Mouse (Mus musculus) brain, adult 2 months (tissue): Measurements from ENCODE around the gene Gm17387.

Experiments used
- DNase-seq: peaks from one replicate; pipeline ENCODE4 v3.0.0; 2011; ENCODE audit warnings: low read depth, low spot score

The Gm17387 gene

DNA sequence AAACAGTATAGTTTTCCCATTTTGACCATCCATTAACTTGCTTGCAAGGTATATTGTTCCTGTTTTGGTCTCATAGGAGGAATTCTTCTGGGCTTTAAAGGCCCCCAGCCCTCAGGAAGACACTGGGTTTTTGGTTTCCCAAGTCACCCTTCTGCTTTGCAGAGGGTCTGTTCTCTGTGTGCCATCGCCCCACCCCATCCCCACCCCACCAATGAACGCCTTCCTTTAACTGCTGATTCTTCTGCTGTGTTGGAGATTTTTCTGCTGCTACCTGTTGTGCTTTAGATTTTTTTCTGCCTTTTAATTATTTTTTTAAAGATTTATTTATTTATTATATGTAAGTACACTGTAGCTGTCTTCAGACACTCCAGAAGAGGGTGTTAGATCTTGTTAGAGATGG, at the start of gene Gm17387:
Gene Gm17387 (plus strand): TSS at position 301 of the 400 bp plus-strand sequence.
- no peak for DNase-seq

DNA sequence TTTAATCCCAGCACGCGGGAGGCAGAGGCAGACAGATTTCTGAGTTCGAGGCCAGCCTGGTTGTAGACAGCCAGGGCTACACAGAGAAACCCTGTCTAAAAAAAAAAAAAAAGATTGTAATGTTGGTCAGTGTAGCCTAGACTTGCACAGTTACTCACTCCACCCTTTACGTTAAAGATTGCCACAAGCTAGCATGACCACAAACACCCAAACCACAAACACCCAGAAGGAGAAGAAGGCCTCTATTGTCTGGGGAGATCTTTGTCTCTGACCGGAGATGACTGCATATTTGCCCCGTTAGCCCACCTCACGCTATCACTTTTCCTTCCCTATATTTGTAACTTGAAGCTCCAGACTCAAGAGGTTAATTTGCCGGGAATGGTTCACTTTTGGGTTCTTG, 47.2 kb upstream of the Gm17387 start:
- no peak for DNase-seq

DNA sequence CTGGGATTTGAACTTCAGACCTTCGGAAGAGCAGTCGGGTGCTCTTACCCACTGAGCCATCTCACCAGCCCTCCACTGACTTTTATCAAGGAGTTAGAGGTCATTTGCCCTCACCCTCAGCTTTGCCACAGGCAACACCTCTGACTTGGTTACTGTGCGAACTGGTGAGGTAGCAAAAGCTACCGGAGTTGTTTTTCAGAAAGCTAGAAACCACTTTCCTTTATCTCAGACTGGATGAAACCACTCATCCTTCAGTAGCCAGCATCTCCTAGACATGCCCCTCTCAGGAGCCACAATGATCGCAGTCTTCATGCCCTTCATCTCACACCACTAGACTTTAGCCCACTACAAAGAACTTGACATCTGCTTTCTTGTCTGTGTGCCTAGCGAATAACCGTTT, 46.0 kb upstream of the Gm17387 start:
- no peak for DNase-seq

DNA sequence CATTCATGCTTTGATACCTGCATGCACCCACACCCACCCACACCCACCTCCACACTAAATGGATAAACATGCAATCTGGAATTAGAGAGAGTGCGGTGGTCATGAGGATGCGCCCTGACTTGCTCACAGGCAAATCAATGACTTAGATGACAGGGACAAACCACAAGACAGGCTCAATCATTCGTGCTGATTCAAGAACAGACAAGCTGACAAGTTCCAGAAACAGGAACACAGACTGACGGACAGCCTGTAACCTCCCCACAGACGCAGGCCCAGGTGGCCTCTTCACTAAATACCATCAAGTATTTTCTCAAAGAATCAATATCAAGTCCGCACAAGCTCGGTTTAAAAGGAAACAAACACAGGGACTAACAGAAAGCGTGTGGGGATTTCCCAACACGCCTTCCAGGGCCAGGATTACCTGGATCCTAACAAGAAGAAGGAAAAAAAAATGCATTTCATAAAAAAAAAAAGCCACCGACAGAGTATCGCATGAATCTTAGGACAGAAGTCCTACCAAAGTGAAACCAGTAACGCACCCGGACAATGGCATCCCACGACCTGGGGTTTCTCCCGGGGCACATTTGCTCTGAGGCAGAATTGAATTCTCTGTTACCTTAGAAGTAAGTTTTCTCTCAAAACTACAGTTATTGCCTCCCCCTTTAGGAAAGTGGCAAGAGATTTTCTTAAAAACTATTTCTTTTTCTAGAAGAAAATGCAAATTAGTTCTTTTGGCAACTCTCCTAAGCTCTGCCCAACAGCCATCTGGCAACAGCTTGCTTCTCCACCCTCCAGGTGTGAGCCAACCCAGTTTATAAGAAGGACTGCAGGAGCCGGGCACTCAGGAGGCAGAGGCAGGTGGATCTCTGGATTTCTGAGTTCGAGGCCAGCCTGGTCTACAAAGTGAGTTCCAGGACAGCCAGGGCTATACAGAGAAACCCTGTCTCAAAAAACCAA, 41.5 kb upstream of the Gm17387 start:
- DNase-seq: peak; percentile 79

DNA sequence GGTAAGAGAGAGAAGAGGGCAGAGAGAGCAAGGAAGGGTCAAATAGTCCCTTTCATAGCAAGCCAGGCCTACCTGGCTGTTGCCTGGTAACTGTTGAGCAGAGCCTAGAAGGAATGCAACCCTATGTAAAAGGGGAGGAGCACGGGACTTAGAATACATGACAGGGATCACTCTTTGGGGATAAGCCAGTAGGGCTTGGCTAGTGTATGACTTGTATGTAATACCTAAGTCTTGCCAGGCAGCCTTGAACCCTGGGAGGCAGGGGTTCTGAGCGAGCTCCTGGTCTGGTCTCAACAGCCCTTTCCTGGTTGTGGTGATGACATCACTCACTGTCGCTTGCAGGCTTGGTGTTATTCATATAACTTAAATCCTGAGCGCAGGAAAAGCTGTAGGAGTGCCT, 39.9 kb upstream of the Gm17387 start:
- peak; percentile 18 for DNase-seq

DNA sequence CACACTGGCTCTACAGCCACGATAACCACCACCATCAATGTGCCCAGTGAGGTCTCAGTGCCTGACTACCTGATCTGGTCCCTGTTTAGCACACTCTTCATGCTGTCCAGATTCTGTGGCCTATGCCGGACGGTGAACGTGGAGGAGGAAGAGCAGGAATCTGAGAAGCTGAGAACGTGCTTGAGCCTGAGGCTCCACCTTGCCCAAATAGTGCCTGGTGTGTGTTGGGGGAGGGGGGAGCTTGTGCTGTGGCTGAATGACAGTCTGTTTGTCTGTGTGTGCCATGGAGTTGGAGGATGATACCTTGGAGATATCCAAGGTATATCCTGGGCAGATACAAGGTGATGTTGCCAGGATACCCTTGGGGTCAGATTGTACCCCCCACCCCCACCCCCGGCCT, 38.7 kb upstream of the Gm17387 start:
- DNase-seq: no peak

DNA sequence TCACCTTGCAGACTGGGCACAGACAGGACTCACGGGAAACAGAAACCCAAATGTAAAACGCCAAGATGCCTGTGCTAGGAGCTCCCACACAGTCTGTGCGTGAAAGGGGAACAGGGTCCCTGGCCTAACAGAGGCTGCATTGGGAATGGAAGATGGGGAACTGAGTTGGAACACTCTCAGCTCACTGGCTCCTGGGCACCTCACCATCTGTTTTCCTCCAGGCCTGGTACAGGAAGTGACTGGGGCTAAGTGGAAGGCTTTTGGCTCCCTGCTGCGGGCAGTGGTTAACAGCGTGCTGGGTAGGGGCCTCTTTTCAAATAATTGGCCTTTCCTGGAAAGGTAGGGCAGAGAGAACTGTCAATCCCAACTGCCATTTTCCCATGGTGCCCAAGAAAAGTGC, 38.3 kb upstream of the Gm17387 start:
- no peak for DNase-seq

DNA sequence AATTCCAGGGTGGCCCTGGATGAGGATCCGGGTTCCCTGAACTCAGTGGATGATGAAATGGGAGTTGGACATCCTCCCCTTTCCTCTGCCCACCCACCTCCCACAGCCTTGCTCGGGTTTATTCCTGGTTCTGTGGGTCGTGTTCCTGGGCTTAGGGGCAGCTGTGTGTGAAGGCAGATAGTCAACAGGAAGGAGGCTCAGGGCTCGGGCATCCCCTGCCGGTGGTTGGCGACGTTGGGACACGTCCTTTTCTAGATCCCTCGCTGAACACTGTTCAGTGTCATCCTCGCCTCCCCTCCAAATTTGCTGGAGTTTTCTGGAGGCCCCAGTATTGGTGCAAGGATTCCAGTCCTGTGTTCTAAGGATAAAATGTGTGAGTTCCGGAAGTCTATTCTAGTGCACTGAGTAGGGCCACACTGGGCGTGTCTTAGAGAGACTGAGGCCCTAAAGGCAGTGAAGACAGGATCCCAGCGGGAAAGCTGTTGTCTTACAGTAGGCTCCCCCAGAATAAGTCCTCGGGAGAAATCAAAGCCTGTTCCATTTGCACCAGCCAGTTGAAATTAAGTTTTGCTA, 37.7 kb upstream of the Gm17387 start:
- DNase-seq: no peak

DNA sequence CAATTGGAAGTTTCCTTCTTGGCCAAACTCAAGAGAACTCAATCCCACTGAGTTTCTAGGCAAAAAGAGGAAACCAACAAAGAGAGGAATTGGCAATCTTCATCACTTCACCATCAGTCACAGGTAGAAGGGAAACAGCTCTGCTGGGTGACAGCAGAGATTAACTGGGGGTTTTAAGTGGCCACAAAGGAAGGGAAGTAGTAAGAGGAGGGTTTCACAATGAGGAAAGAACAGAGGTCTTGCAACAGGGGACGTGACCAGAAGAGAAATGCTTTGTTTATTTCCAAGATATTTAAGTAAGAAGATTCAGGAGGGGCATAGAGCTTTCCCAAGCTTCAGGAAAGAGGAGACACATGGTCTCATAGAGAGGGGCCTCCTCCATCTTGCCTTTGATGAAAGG, 31.1 kb upstream of the Gm17387 start:
- DNase-seq: no peak

DNA sequence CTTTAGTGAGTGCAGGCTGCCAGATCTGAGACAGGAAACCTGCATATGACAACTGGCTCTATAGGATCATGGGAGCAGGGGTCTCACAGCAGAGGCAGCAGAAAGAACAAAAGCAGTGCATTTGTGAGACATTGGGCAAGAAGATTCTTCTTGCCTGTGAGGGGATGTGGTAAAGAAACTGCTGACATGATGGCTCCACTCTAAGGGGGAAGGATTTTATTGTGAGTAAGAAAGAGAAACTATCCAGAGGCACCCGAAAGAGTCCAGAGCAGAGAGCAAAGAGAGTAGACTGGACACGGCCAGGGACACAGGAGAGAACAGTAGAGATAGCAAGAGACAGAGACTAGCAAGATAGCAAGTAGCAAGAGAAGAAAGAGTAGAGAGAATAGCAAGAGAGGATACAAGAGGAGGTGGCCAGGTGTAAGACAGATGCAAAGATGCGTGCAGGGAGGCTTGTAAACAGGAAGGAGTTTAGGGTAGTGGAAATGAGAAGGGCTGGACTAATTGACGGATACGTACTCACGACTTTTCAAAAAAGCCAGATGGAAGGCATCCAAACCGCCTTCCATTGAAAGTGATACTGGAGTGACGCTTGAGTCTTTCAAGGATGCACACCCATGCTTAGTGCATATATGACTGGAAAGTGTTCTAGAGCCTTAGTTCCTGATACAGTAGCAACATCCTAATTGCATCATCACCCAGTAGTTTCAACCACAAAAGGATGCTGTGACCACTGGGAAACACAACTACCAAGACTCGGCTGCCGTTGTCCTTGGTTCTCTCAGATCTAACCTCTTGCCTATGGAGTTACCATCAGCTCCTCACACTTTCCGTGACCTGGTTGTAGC, 29.9 kb upstream of the Gm17387 start:
- peak; percentile 13 for DNase-seq

DNA sequence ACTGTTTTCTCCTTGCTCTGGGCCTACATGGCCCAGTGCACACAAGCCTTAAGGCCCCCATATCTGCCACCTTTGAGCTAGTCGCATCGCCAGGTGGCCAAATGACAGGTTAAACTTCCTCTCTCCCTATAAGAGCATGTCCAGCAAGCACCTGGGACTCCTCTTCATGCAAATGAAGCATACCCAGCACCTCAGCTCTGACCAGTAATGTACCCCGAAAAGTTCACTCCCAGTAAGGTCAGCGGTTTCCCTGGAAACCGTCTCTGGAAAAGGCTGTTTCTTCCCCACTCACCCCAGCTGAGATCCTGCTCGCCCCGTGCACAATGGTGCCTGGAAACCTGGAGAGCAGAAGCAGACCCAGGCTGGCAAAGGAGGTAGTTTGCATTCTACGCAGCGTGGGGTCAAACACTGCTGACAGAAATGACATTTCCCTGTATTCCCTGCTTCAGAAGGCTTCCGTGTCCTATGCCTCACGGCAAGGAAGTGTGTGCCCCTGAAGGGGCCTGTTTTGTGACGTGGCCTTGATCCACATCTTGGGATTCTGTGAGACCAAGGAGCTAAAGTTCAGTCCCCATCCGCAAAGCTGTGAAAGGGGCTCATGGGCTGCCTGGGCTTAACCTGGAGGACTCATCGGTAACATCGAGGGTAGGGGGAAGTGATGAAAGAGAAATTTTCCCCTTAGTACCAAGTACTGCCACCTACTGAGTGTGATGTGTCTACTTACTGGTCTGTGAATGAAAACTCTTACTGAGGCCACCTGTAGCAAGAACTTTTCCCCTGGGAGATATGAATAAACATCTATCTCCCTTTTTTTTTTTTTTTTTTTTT, 27.8 kb upstream of the Gm17387 start:
- no peak for DNase-seq

DNA sequence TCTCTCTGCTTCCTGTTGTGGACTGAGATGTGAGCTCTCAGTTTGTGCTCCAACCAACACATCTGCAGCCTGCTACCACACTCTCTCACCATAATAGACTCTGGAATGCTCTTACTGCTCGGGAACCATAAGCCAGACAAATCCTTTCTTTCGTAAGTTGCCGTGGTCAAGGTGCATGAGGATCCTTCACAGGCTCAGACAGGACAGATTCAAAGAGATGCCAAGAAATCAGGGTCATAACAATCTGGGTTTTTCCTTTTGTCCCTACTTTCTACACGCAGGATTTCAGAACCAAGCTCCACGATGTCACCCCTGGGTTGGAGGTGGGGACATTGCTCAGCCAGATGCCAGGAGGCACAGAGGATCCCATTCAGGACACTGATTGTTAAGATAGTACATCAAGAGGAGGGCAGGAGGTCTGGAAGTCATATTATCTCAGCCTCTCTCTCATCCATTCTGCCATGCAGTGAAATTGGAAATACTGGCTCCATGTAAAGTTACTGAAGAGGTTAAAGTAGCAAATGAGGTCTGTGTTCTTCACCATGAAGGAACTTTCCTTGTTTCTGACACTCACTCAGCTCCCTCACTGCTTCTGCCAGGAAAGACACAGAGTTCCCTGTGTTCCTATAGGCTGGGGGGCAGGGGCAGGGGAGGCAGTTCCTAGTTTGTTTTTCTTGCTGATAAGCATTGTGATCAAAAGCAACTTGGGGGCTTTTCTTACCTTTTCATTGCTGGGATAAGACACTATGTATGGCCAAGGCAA, 25.5 kb upstream of the Gm17387 start:
- no peak for DNase-seq

DNA sequence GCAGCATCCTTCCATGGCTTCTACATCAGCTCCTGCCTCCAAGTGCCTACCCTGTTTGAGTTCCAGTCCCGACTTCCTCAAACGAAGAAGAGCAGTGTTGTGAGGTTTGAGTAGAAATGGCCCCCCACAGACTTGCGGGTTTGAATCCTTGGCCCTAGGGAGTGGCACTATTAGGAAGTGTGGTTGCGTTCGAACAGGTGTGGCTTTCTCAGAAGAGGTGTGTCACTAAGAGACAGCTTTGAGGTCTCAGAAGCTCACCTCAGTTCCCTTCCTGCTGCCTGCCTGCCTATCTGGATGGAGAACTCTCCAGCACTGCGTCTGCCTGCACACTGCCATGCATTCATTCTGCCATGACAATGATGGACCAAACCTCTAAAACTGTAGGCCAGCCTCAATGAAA, 22.5 kb upstream of the Gm17387 start:
- DNase-seq: no peak

DNA sequence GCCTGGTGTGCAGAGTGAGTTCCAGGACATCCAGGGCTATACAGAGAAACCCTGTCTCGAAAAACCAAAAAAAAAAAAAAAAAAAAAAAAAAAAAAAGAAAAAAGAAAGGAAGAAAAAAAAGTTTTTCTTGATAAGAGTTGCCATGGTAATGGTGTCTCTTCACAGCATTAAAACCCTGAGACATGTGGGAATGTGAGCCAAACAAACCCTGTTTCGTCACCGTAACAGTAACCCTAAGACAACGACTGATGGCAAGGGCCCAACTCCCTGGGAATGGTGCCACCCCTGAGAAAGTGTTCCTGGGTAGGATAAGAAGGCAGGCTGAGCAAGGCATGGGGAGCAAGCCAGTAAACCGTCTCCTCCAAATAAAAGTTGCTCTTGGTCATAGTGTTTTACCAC, 22.0 kb upstream of the Gm17387 start:
- DNase-seq: peak; percentile 36

DNA sequence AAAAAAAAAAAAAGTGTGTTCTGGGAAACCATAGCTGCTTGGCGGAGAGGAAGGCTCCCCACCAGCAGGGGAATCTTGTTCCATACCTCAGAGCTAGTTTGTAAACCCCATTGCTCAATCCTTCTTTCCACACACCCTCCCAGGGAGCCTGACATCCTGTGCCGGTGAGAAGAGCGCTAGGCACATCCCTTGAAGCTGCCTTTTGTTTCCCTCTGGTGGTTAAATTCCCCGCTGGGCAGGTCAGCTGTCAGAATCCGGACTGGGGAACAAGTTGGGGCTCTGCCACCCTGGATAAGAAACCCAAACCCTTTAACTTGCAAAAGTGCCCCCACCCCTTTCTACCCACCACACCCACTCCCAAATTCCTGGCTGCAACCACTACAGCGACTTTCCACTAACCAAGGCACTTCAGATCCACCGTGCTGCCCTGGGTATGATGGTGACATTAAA, 20.6 kb upstream of the Gm17387 start:
- no peak for DNase-seq

DNA sequence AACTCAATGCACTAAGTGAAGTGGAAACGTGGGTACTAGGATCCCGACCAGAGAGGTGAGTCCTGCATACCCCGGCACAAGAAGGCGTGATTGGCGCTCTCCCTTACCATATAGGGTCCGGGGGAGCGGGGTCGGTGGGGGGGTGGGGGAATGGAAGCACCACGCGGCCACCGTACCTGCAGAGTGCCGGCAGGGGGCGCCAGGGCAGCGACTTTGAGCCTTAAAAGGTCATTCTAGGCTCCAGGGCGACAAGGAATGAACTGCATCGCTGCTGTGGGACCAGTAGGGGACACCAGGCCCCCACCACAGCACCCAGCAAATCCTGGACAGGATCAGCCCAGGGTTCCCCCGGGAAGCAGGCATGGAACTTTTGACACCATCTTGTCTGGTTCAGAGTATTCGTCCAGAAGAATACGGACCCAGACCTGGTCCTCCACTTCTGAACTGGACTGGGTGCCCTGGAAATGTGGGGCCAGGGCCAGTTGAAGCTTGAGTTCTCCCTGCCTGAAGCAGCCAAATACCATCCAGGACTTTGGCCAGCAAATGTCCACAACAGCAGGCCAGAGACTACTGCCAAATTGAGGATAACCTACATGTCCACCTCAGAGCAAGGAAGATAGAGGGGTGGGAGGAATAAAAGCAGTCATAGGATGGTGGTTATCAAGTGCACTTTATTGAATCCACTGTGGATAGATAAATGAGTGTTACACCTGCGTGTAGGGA, 19.8 kb upstream of the Gm17387 start:
- peak; percentile 64 for DNase-seq

DNA sequence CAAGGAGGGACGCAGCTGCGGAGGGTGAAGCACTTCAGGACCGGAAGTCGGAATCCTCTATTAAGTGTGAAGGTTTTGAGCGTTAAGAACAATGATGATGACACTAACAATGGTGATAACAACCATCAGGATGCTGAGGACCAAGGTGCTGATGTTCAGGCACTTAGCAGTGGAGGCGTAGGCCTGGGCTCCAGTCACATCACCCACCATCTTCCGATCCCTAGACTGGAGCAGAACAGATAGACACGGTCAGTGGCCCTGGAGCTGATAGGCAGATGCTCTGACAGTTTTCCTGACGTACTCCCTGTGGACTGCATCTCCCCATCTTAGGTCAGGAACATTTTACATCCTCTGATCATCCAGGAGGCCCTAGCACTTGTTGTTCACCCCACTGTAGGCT, 19.3 kb upstream of the Gm17387 start:
- DNase-seq: no peak

DNA sequence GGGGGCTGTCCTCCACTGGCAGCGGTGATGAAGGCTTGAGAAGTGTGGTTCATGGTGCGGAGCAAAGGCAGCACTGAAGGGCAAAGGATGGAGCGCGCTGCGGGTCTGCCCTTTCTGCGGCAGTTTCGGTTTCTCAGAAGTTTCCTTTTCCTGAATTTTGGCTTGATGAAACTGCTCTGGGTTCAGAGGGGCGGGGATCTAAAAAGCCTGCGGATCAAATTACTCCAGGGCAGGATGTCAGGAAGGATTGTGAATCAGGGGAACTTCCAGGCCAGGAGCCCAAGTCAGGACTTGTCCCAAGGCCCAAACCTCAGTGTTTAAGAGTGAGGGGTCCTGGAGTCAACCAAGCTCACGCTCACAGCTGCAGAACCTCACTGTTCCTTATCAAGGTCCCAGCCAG, 18.3 kb upstream of the Gm17387 start, which contains the start of gene Ifitm3:
Gene Ifitm3 (minus strand): TSS at position 178 of the 400 bp plus-strand sequence.
- DNase-seq: no peak

DNA sequence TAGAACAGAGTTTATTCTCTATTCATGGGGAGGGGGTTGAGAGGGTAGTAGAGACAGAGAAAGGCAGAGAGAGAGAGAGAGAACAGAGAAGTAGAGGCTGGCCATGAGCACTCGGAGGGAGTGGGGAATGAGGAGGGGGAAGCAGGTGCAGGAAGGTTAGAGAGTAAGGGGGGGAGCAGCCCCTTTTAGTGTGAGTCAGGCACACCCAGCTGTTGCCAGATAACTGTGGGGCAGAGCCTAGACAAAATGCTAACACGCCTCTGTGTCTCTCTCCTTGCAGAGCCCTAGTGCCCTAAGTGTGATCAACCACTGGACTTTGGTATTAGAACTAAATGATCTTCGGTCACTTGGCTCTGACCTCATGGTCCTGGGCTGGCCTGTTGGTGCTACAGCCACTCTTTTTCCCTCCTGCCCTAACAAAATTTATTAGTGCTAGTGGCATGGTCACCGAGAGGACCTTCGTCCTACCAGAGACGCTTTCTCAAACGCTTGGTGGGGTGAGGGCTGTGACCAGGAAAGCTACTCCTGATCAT, 17.6 kb upstream of the Gm17387 start:
- DNase-seq: no peak
